Mouse (Mus musculus) ES-Bruce4 (cell line): ENCODE data around the gene Kalrn. TPM values are rescaled to one million over a fixed set of nuclear protein-coding genes. Genes with fewer than 3 reads are reported as not detected.

Experiments
- H3K27ac ChIP-seq: 2 replicates; pipeline ENCODE4 v1.5.1; 2012; ENCODE audit warnings: low read length, inconsistent platforms; ENCODE audit not compliant: insufficient read depth
- H3K27me3 ChIP-seq: 2 replicates; pipeline ENCODE4 v1.6.1; 2012; ENCODE audit warnings: mild to moderate bottlenecking, low read length, inconsistent platforms; ENCODE audit not compliant: control insufficient read depth, poor library complexity, insufficient read depth, severe bottlenecking
- H3K36me3 ChIP-seq: 2 replicates; pipeline ENCODE4 v1.6.1; 2012; ENCODE audit warnings: inconsistent platforms, mild to moderate bottlenecking, low read length, moderate library complexity; ENCODE audit not compliant: control insufficient read depth, poor library complexity, insufficient read depth, severe bottlenecking
- H3K4me1 ChIP-seq: one replicate; pipeline ENCODE4 v1.8.1; 2011; ENCODE audit warnings: low read length; ENCODE audit not compliant: control insufficient read depth, insufficient read depth
- H3K4me3 ChIP-seq: 2 replicates; pipeline ENCODE4 v1.5.1; 2011; ENCODE audit warnings: low read depth, mild to moderate bottlenecking, low read length
- H3K9ac ChIP-seq: 2 replicates; pipeline ENCODE4 v1.6.1; 2012; ENCODE audit warnings: low read depth, mild to moderate bottlenecking, inconsistent platforms; ENCODE audit not compliant: poor library complexity, severe bottlenecking
- H3K9me3 ChIP-seq: replicated peaks from 2 replicates; pipeline ENCODE4 v1.6.1; 2012; ENCODE audit warnings: mild to moderate bottlenecking, low read length, inconsistent platforms; ENCODE audit not compliant: control insufficient read depth, poor library complexity, insufficient read depth, severe bottlenecking
- CTCF ChIP-seq: IDR thresholded peaks from one replicate; pipeline ENCODE4 v1.8.1; 2011; ENCODE audit warnings: low read depth, low read length
- EP300 ChIP-seq: IDR thresholded peaks from 2 replicates; pipeline ENCODE4 v1.6.1; 2011; ENCODE audit warnings: low read depth, low read length; ENCODE audit not compliant: insufficient read depth
- POLR2A ChIP-seq: IDR thresholded peaks from one replicate; pipeline ENCODE4 v1.8.1; 2011; ENCODE audit warnings: low read length; ENCODE audit not compliant: insufficient read depth
- polyA plus RNA-seq: library from polyadenylated mRNA; stranded (reverse); fragments of >200 nt; gene quantifications from 2 replicates; pipeline ENCODE4 v1.2.4, GENCODE M21; 2011; ENCODE audit warnings: low read depth; ENCODE audit not compliant: missing spikeins, insufficient read depth, insufficient read length

Gene Kalrn
- polyA plus RNA-seq, 1 experiment = 8.2 TPM

DNA sequence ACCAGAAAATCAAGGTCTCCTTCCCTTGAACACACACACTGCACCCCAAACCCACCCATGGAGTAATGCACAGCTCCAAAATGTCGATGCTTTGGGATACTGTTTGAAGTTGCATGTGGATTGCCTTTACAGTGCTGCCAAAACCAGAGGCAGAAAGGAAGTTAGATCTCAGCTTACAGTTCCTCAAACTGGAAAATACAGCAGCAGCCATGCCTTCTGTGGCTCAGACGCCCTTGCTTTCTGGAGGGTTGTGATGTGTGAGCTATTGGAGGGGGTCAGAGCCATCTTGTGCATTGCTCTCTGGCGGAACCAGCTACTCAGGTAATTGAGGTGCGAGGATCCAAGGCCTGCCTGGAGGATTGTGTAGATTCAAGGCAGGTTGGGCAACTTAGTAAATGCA is 636.4 kb downstream of the Kalrn start:
- Histone ChIP-seq H3K9ac (no peak overlapping the region), H3K4me3 (no peak overlapping the region), H3K4me1 (no peaks in the 10 kb centered on the region), H3K27me3 (no peaks in the 10 kb centered on the region), H3K36me3 (no peaks in the 10 kb centered on the region), H3K27ac (no peak overlapping the region), H3K9me3 (no peaks in the 10 kb centered on the region)
- TF ChIP-seq EP300 = no peak
- no peak for TF ChIP-seq CTCF
- TF ChIP-seq POLR2A = no peak

DNA sequence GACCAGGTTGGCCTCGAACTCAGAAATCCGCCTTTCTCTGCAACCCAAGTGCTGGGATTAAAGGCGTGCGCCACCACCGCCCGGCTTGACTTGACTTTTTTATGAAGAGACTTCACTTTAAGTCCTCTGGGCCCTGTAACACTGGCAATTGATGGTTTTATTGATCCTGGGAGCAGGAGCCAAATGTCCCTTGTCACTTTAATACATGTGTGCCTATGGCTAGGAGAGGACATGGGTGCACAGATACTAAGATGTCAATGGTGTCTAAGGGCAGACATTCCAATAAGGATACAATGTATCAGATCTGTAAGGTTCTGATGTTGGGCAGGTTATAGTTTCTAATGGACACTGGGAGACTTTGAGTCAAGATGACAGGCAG is 637.9 kb downstream of the Kalrn start:
- H3K9me3 ChIP-seq = no peaks in the 10 kb centered on the region
- no peaks in the 10 kb centered on the region for H3K36me3 ChIP-seq
- H3K27ac ChIP-seq = no peak overlapping the region
- no peak overlapping the region for H3K9ac ChIP-seq
- no peak overlapping the region for H3K4me3 ChIP-seq
- TF ChIP-seq POLR2A (no peak), EP300 (no peak), CTCF (no peak)
- H3K4me1 ChIP-seq = no peaks in the 10 kb centered on the region
- H3K27me3 ChIP-seq = no peaks in the 10 kb centered on the region

DNA sequence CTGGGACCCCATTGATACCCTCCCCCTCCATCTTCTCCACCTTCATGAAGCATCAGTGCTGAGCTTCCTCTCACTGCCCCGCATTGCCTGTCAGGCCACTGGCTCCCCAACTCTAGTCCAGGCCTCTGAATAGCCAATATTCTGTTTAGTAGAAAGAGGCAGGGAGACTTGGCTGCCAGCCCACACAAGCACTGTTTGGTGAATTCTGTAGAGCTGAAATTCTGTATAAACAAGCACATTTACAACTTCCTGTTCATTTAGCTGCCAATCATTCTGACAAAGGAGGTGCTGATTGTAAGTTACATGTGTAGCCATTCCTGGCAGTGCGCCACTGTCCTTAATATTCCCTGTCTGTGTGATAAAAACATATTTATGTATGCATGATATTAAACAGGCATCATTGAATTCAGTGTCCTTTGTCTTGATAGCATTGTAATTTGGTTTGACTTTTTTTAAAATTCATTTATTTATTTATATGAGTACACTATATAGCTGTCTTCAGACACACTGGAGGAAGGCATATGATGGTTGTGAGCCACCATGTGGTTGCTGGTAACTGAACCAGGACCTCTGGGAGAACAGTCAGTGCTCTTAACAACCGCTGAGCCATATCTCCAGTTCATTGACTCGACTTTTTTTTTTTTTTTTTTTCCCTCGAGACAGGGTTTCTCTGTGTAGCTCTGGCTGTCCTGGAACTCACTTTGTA is 638.5 kb downstream of the Kalrn start:
- Histone ChIP-seq H3K27ac (no peak overlapping the region), H3K4me3 (no peak overlapping the region), H3K4me1 (no peaks in the 10 kb centered on the region), H3K27me3 (no peaks in the 10 kb centered on the region), H3K9ac (no peak overlapping the region), H3K36me3 (no peaks in the 10 kb centered on the region), H3K9me3 (no peaks in the 10 kb centered on the region)
- TF ChIP-seq CTCF (no peak), EP300 (no peak), POLR2A (no peak)

DNA sequence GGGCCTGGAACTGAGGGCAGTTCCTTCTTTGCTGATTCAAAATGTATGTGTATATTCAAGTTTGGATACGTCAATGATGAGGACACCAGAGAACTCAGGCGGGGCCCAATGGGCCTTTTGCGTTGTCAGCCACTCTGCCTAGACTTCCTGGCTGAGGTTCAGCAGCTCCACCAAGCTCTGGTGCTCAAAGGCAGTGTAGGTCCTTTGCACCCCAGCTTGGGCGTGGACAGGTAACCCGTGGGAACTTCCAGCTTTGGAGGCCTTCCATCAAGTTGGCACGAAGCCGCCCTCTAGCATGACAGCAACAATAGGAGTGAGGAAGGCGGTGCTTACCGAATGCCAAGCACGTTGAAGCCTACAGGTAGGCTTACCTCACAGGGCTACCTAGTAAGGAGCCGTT is 639.9 kb downstream of the Kalrn start:
- H3K9ac ChIP-seq = no peak overlapping the region
- TF ChIP-seq EP300 = no peak
- no peak for TF ChIP-seq POLR2A
- no peak for TF ChIP-seq CTCF
- no peaks in the 10 kb centered on the region for H3K4me1 ChIP-seq
- no peak overlapping the region for H3K4me3 ChIP-seq
- H3K27me3 ChIP-seq = no peaks in the 10 kb centered on the region
- no peaks in the 10 kb centered on the region for H3K9me3 ChIP-seq
- no peaks in the 10 kb centered on the region for H3K36me3 ChIP-seq
- H3K27ac ChIP-seq = no peak overlapping the region

DNA sequence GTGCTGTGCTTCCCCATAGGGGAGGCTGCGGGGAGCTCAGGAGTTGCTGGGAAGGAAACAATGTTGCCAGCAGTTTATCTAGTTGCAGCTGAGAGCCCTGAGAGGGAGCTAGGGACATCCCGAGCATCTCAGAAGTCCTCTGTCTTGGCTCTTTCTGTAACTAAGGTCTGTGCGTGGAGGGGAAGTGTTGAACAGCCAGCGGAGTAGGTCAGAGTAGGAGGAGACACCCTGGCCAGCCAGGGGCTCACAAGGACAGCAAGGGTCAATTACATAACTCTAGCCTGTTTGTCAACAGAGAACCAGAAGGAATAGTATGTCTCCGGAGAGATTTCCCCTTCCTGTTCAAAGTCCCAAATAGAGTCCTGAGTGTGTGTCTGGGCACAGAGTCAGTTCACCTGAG is 641.2 kb downstream of the Kalrn start:
- Histone ChIP-seq H3K9ac (no peak overlapping the region), H3K36me3 (no peaks in the 10 kb centered on the region), H3K9me3 (no peaks in the 10 kb centered on the region), H3K27me3 (no peaks in the 10 kb centered on the region), H3K4me3 (no peak overlapping the region), H3K4me1 (no peaks in the 10 kb centered on the region), H3K27ac (no peak overlapping the region)
- TF ChIP-seq CTCF (no peak), EP300 (no peak), POLR2A (no peak)

DNA sequence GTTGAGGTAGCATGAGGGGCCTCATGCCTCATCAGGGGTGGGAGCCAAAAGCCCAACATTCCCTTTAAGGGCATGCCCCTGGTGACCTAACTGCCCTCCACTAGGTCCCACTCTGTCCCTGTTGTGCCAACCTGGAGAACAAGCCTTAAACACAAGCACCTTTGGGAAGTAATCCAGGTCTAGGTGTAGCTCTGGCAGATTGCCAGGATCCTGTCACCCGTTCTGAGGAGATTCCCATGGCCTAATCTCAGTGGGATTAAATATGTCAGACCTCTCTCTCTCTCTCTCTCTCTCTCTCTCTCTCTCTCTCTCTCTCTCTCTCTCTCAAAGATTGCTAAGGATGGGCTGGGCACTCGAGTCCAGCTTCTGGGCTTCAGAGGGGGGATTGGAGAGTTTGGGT is 641.6 kb downstream of the Kalrn start:
- TF ChIP-seq POLR2A = no peak
- no peak for TF ChIP-seq CTCF
- no peak for TF ChIP-seq EP300
- no peaks in the 10 kb centered on the region for H3K27me3 ChIP-seq
- no peak overlapping the region for H3K9ac ChIP-seq
- no peak overlapping the region for H3K27ac ChIP-seq
- no peaks in the 10 kb centered on the region for H3K9me3 ChIP-seq
- H3K4me3 ChIP-seq = no peak overlapping the region
- H3K36me3 ChIP-seq = no peaks in the 10 kb centered on the region
- H3K4me1 ChIP-seq = no peaks in the 10 kb centered on the region
